Mouse (Mus musculus) layer of hippocampus, adult 2 months (tissue): ENCODE data around the gene Fermt1. TPM values are rescaled to one million over a fixed set of nuclear protein-coding genes. Genes with fewer than 3 reads are reported as not detected.

Source experiments
- DNase-seq, 2 experiments: peaks; one replicate each; pipeline ENCODE4 v3.0.0; 2022; ENCODE audit warnings: low spot score in 2 of 2
- H3K27ac ChIP-seq: fragments of 200-600 bp; 2 replicates; pipeline ENCODE4 v1.8.1; 2022
- H3K4me3 ChIP-seq: fragments of 200-600 bp; 2 replicates; pipeline ENCODE4 v1.8.1; 2022; ENCODE audit warnings: mild to moderate bottlenecking
- CTCF ChIP-seq: fragments of 200-600 bp; conservative IDR thresholded peaks from 2 replicates; pipeline ENCODE4 v1.8.1; 2022; ENCODE audit warnings: antibody characterized with exemption, mild to moderate bottlenecking, moderate library complexity
- total RNA-seq, 2 experiments: library from RNA; stranded (reverse); gene quantifications; 2 replicates each; pipeline ENCODE4 v1.2.3; 2021

Fermt1 gene
- total RNA-seq, 2 experiments from 2014 or later: 0.44 to 0.54 TPM

- TF ChIP-seq CTCF: no peak
Observed at GRCm38 (mm10) chr2:132867521-132867920, 78.2 kb downstream of the Fermt1 start.

GRCm38 (mm10) chr2:132863325-132863724, 82.4 kb downstream of the Fermt1 start:
- Histone ChIP-seq H3K4me3 (no peak overlapping the region), H3K27ac (no peak overlapping the region)
- no peak for DNase-seq
- TF ChIP-seq CTCF: no peak

More at GRCm38 (mm10) chr2:132867521-132867920, 78.2 kb downstream of the Fermt1 start:
- no peak for DNase-seq
- Histone ChIP-seq H3K27ac (no peak overlapping the region), H3K4me3 (no peak overlapping the region)

GRCm38 (mm10) chr2:132861456-132861855, 84.2 kb downstream of the Fermt1 start:
- no peak for TF ChIP-seq CTCF
- DNase-seq: no peak

GRCm38 (mm10) chr2:132860435-132860834, 85.3 kb downstream of the Fermt1 start:
- no peak for DNase-seq
- TF ChIP-seq CTCF: no peak
- H3K27ac ChIP-seq: peak overlapping the region; percentile 6; the same call in 1 of the 2 replicates

More at GRCm38 (mm10) chr2:132861456-132861855, 84.2 kb downstream of the Fermt1 start:
- no peak overlapping the region for H3K4me3 ChIP-seq
- H3K27ac ChIP-seq: peak overlapping the region; percentile 49; the same call in 1 of the 2 replicates

GRCm38 (mm10) chr2:132856333-132856732, 89.4 kb downstream of the Fermt1 start:
- no peak overlapping the region for H3K4me3 ChIP-seq
- no peak for DNase-seq
- no peak for TF ChIP-seq CTCF
- no peak overlapping the region for H3K27ac ChIP-seq

More at GRCm38 (mm10) chr2:132860435-132860834, 85.3 kb downstream of the Fermt1 start:
- H3K4me3 ChIP-seq: no peak overlapping the region

Other genes with a start within 250 kb of the Fermt1 start
- 100 to 1,000 TPM; 339 to 356 TPM for gene Chgb, start 164.6 kb downstream of the Fermt1 start, total RNA-seq
- gene Trmt6, start 129.9 kb downstream of the Fermt1 start, total RNA-seq: 10 to 100 TPM; 28.8 to 30.9 TPM
- gene Mcm8, start 129.8 kb downstream of the Fermt1 start, total RNA-seq: 1 to 10 TPM; 3.7 to 4.5 TPM
- 10 to 100 TPM; 45.4 to 49.4 TPM for gene Crls1, start 99.2 kb downstream of the Fermt1 start, total RNA-seq
- gene Lrrn4, start 65.0 kb downstream of the Fermt1 start, total RNA-seq: 1 to 10 TPM in 1 of 2 experiments, under 1 TPM in 1; 0.93 to 1.1 TPM